Mouse (Mus musculus) left cerebral cortex, adult 11 months (tissue): ENCODE measurements at regions not wholly inside any gene's neighbourhood (a gene's known extent, or its start where the extent isn't known, plus 50 kb on each side); places are given as distances from the start of the nearest gene placed in this dataset.
A peak's percentile ranks its signal among the peaks of the same experiment; 100 is the strongest.

Experiments
- DNase-seq: peaks from one replicate; pipeline ENCODE4 v3.0.0; 2022; ENCODE audit warnings: low spot score

DNA sequence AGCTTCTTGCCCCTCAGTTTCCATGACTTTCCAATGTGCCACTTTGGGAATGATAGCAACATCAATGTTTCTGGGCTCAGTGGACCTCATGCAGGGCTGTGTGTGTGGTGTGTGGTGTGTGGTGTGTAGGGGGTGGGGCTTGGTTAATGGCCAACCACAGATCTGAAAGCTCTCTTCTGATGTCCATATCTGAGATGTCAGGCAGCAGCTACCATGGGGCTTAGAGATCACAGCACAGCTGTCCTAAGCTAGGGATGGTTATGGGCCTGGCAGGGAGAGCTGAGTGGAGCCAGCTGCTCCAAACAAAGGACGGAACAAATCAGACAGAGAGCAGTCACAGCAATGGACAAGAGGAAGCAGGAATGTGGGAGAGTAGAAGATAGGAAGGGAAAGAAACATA lies 606.8 kb upstream of the Cdh5 start:
- DNase-seq: no peak

GRCm38 (mm10) chr8:103501328-103501727 lies 600.1 kb upstream of the Cdh5 start:
- no peak for DNase-seq

DNA sequence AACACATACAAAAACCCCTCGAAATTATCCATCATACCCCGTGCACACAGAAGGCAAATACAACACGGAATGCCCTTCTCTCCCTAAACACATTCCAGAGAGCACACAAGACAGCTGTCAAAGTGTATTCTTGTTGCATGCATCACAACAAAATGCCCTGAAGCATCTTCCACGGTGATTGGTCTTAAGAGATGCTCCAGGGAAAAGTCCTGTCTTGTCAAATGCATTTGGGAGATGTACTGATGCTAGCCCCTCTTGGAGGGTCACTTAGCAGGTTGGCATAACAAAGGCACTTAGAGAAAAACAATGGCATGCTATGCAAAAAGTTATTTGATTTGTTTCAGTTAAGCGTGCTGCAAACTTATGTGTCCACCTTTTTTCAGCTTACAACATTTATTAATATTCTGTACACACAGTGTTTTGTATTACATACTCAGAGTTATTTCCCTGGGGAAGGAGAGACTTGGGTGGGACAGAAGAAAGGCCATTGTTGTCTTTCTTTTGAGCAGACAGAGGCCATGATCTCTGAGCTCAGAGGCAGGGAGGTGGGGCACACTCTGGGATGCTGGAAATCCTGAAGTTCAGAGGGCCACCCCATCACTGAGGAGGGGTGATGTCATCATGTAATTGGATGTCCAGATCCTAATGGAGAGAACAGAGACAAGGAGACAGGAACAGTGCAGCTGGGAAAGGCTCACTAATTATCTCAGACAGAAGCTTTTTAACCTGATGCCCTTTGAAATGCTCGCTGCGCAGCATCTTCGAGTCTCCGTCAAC lies 598.2 kb upstream of the Cdh5 start:
- no peak for DNase-seq

- no peak for DNase-seq
Observed at GRCm38 (mm10) chr8:103506334-103506733, 595.1 kb upstream of the Cdh5 start.

GRCm38 (mm10) chr8:103507068-103507467 lies 594.4 kb upstream of the Cdh5 start:
- DNase-seq: no peak

DNA sequence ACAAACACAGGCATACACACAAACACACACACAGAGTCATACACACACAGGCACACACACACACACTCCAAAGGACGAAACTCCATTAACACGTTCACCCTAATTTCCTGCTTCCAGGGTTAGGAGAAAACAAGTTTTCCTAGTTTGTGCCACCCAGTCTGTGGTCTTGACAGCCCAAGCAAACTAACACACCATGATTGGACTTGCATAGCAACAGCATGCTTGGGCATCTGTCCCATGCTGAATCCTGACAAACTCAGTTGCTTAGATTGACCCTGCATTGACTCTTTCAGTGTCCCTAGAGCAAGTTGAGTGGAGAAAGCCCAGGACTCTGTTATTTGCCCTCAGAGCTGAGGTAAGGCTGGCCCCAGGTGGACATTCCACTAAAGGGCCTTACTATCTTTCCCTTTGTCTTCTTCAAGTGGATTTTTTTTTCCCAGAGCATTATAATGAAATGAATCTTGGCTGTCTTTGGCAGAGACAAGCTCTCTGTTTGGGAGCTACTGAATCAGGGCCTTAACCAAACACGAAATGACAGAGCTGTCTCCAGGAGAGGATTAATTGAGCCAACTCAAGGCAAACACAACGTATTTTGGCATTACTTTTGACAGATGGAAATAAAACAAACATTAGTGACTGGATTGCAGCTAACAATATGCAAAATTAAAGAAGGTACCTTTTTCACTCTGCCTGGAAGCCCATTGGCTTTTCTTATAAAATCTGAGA lies 581.1 kb upstream of the Cdh5 start:
- DNase-seq: no peak

- DNase-seq: no peak
Observed at GRCm38 (mm10) chr8:103530903-103531302, 570.5 kb upstream of the Cdh5 start.

- no peak for DNase-seq
Observed at GRCm38 (mm10) chr8:103534971-103535370, 566.5 kb upstream of the Cdh5 start.

DNA sequence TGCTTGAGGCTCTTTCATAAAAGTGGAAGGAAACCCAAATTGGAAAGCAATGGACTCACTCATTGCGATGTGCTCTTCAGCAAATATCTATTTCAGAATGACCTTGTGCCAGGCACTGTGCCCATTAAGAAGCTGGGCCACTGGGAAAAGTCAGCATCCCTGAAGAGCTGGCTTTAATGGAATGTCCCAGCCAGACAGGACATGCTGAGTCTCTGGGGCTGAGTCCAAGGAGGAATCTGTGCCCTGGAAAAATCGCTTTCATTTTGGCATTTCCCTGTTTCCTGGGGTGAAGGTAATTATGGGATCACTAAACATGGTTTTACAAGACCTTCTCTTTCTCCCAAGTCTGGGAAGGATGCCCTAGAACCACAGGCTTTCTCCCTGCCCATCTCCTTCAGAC lies 564.6 kb upstream of the Cdh5 start:
- no peak for DNase-seq

DNA sequence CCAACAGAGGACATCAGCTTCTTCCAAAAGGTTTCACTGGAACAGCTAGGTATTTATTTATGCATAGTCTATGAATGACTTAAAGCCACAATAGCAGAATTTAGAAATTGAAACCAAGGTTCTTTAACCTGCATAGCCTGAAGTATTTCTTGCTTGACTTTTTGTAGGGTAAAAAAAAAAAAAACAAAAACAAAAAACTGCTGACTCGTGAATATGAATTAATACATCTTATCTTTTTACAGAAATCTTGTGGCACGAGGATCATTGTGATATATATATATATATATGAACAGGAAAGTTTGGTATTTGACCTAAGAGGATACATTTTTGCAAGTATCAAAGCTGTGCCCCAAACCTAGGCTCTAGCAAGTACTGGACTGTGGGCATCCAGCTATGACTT lies 559.5 kb upstream of the Cdh5 start:
- DNase-seq: no peak

GRCm38 (mm10) chr8:103551916-103552535 lies 549.4 kb upstream of the Cdh5 start:
- no peak for DNase-seq

DNA sequence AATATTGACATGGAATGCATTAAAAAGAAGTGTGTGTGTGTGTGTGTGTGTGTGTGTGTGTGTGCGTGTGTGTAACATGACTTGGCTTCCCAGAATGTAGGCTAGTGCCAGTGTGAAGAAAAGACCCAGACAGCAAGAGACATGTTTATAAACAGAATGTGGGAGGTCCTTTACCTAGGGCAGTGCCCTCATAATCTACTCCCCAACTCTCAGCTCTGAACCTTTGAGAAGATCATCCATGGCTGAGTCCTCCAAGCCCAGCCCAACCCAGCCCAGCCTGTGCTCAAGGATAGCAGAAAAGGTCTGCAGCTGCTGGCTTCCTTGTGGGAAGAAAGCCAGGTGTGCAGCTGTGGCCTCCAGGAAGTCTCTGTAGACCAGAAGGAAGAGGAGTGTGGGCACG lies 539.8 kb upstream of the Cdh5 start:
- no peak for DNase-seq

DNA sequence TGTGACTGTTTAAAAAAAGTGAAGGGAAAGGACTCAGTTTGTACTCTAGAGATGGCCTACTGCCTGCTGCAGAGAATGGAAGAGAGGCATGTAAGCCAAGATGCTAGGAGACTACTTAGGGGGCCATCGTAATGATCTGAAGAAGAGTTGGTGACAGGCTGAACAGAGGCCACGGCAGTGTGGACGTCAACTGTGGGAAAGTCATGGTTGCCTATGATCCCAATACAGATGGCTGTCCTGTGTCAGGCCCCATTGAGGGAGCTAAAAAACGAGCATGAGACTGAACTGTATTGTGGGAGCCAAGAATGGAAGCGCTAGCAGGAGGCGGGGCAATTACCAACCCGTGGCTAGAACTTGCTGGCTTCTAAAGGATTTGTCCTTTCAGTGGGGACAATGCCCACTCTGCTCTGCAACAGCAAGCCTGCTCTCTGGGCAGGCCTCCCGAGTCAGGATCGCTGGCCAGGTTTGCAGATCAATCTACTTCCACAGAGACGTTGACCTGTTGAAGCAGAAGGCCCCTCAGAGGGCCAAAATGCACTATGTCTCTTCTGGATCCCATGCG lies 530.5 kb upstream of the Cdh5 start:
- DNase-seq: no peak

DNA sequence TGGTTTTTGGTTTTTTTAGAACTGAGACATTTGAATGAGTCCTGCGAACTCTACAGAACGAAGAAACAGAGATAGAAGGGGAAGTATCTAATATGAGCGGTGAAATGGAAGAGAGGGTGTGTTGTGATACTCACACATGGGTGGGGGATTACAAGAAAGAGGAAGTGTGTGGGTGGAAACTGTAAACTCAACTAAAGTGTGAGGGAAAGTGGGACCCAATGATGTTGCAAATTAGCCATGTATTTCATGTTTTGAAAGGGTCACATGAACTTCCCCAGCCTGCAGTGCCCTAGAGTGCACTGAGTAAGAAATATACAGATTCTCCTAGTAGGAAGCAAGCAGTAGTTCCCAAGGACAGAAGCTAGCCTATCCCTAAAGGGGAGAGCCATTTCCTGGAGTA lies 524.3 kb upstream of the Cdh5 start:
- no peak for DNase-seq

GRCm38 (mm10) chr8:103578006-103578405 lies 523.4 kb upstream of the Cdh5 start:
- DNase-seq: no peak

DNA sequence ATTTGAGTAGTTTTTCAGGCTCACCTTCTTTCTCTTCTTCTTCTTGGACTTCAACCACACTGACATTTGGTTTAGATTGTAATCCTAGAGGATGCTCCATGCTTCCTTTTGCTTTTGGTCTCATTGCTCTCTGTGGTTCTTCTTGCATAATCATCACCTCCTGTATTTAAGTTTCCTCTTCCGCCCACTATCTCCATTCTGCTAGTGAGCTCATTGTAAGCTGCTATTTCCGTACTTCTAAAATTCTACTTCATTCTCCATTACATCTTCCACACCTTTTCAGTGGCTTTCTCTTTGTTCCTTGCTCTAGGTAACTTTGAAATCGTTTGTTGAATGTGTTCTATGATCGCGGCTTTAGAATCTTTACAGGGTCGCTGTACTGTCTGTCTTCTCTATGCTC lies 493.1 kb upstream of the Cdh5 start:
- peak; percentile 4 for DNase-seq

GRCm38 (mm10) chr8:103623781-103624434 lies 477.5 kb upstream of the Cdh5 start:
- DNase-seq: peak; percentile 47

DNA sequence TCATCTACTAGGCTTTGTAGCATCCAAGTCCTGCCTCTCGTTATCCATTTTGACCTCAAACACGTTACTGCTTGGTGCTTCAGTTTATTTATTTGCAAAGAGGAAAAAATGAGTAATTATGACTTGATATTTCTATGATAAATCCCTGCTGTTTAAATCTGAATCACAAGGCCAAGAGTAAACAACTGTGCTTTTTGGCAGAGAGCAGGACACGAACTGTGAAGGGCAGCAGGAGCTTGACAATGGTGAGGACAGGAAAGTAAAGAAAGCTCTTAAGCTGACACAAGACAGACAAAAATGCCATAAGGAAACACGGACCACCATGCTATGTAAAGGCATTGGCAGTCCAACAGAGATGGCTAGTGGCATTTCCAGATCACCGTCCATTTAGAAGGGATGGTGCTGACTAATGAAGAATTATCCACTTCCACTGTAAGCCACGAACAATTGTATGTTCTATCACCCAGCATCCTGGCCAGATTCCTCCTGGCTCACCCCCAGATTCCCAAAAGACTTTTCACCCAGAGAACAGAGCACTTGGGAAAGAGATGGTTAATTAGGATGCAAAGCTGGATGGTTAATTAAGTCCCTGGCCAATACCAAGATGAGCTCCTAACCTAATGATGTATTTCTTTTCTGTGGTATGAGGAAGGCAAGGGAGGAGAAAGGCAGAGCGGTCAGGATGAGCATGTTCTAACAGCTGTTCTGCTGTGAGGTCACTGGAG lies 476.1 kb upstream of the Cdh5 start:
- DNase-seq: no peak

- DNase-seq: no peak
Observed at GRCm38 (mm10) chr8:103626446-103626845, 475.0 kb upstream of the Cdh5 start.

DNA sequence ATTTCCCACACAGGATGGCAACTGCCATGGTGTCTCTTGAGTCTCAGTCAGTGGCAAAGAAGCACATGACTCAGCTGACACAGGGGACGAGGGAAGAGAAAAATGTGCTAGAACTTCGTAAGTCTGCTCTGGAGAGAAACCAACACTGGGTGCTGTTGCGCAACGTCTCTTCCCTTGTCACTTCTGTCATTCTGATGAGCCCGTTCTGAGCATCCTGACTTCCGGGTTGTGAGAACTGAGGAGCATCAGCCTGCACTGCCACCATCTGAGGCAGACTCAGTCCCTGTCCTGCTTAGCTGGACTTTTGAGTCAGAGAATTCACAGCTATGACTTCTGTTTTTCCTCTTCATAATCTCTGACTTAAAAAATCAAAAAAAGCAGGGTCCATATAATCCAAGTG lies 468.9 kb upstream of the Cdh5 start:
- no peak for DNase-seq

DNA sequence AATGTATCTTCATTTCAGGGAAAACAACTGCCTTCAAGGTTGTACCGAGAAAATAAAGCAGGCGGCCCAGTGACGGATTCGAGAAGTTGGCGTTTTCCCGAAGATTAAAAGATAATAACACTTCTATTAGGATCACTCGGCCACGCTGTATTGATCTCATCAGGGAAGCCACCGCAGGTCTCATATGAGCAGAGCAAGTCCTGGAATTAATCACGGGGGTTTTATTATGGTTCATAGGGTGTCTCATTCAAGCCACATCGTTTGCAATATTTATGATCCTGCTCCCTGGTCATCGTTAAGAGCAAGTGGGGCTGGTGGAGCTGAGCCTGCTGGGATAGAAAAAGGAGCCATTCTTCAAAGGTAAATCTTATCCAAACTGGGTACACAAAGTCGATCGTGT lies 466.5 kb upstream of the Cdh5 start:
- DNase-seq: no peak

- DNase-seq: no peak
Observed at GRCm38 (mm10) chr8:103643621-103644020, 457.8 kb upstream of the Cdh5 start.
